Mouse (Mus musculus): ENCODE data around the gene Ctf1.

GRCm38 (mm10) chr7:127766851-127767609 lies 54.5 kb downstream of the Ctf1 start:
- TF ChIP-seq ETS1 (IDR thresholded peaks at IDR 0.05; ENCODE audit: low read depth, low read length) (peak; percentile 98), MEF2A (IDR thresholded peaks at IDR 0.05; ENCODE audit: extremely low read depth, insufficient replicate concordance, low read depth, low read length, poor library complexity, severe bottlenecking) (no peak), SIN3A (IDR thresholded peaks at IDR 0.05; ENCODE audit: low read length) (peak; percentile 95), POLR2A (IDR thresholded peaks at IDR 0.05; ENCODE audit: control insufficient read depth in 1 of 2, insufficient read depth in 1 of 2, low read depth in 1 of 2, low read length in 2 of 2, poor library complexity in 1 of 2) (peak; percentile 54 to 98), CTCF (IDR thresholded peaks at IDR 0.05 in 2 of 3, conservative IDR thresholded peaks at IDR 0.05 in 1 of 3; ENCODE audit: control insufficient read depth in 1 of 3, insufficient read depth in 1 of 3, low read depth in 2 of 3, low read length in 3 of 3, poor library complexity in 1 of 3, severe bottlenecking in 1 of 3) (peak in 2 of 3 experiments; percentile 9; a peak in 1 of 6 replicates), JUND (IDR thresholded peaks at IDR 0.05; ENCODE audit: low read depth, low read length) (no peak), EP300 (IDR thresholded peaks at IDR 0.05; ENCODE audit: low read depth in 1 of 2, low read length in 2 of 2) (peak in 1 of 2 experiments; percentile 85; a peak in 3 of 4 replicates)

Data from MEL (cell line).